ENCODE assay signal across 22 mouse cellular contexts in genomic region chr10:61389020-61389419, GRCm38 (mm10). TPM values are rescaled to one million over a fixed set of nuclear protein-coding genes. Genes with fewer than 3 reads are reported as not detected.
A peak's percentile ranks its signal among the peaks of the same experiment; 100 is the strongest.
DNase-seq lines count a peak whose midpoint lies in the region; ATAC-seq lines count a peak whose summit lies in the region.
"Had no signal": no experiment of that assay in that cellular context is flagged by ENCODE, and none has a peak within 500 bp of the region (broad histone marks: within the 10 kb centered on the region; RNA-seq: fewer than 3 reads in every experiment).

No protein-coding gene starts in this region.

- H3K27me3 ChIP-seq in neural tube, embryonic 11.5 days (ENCODE audit: control insufficient read depth, insufficient read depth, low read length) = no peaks in the 10 kb centered on the region
- no peaks in the 10 kb centered on the region for H3K27me3 ChIP-seq in hindbrain, embryonic 14.5 days (ENCODE audit: control insufficient read depth, insufficient read depth, low read length)
- no peaks in the 10 kb centered on the region for H3K27me3 ChIP-seq in midbrain, embryonic 14.5 days (ENCODE audit: control insufficient read depth, insufficient read depth, low read length)
- H3K27me3 ChIP-seq: heart, embryonic 15.5 days; limb, embryonic 15.5 days had no signal

- 0 out of 2 replicates have a peak, but pooled peaks have one; percentile 61 for ATAC-seq in neural tube, embryonic 11.5 days (ENCODE audit: insufficient read depth, low FRiP score, low TSS enrichment)
- peak; percentile 87 for ATAC-seq in hindbrain, embryonic 14.5 days (ENCODE audit: low FRiP score)
- no peak; the same call in 1 of the 2 replicates for ATAC-seq in midbrain, embryonic 14.5 days (ENCODE audit: low FRiP score, low TSS enrichment)
- ATAC-seq in erythroblast, adult 5-6 weeks (replicated peaks; ENCODE audit: low FRiP score, poor library complexity, severe bottlenecking) = no peak
- ATAC-seq: forebrain, embryonic 14.5 days; liver, postnatal 0 days had no signal

- 0 out of 2 replicates have a peak overlapping the region, but pooled peaks have one; percentile 27 for H3K27ac ChIP-seq in neural tube, embryonic 11.5 days (ENCODE audit: low read depth, low read length)
- H3K27ac ChIP-seq in hindbrain, embryonic 14.5 days = no peak overlapping the region
- no peak overlapping the region for H3K27ac ChIP-seq in midbrain, embryonic 14.5 days (replicated peaks; ENCODE audit: low read depth, low read length)
- H3K27ac ChIP-seq: embryonic facial prominence, embryonic 10.5 days; heart, embryonic 15.5 days; limb, embryonic 15.5 days had no signal

- peak; percentile 51 for DNase-seq in neural tube, embryonic 11.5 days (ENCODE audit: low spot score)
- no peak for DNase-seq in neural tube, embryonic 10.5 days (ENCODE audit: extremely low spot score, low spot score)
- no peak for DNase-seq in hindbrain, embryonic 14.5 days (ENCODE audit: low spot score)
- DNase-seq in midbrain, embryonic 14.5 days = peak; percentile 44
- DNase-seq in urinary bladder, adult 2 months (ENCODE audit: low spot score) = no peak
- DNase-seq in frontal cortex, postnatal 25 days (ENCODE audit: low spot score in 2 of 2) = no peak
- DNase-seq: cerebellum, postnatal 25 days; heart, adult 11 months; kidney, adult 2 months; kidney, postnatal 14 days; liver, postnatal 0 days; lung, postnatal 14 days; right cerebral cortex, postnatal 25 days had no signal

- peaks cover 5% of the 10 kb centered on the region; the same call in 1 of the 2 replicates for H3K4me1 ChIP-seq in neural tube, embryonic 11.5 days (ENCODE audit: control insufficient read depth, insufficient read depth, low read length)
- H3K4me1 ChIP-seq in hindbrain, embryonic 14.5 days (replicated peaks; ENCODE audit: control insufficient read depth, insufficient read depth, low read length) = peaks cover 3% of the 10 kb centered on the region
- peaks cover 2% of the 10 kb centered on the region for H3K4me1 ChIP-seq in midbrain, embryonic 14.5 days (ENCODE audit: control insufficient read depth, insufficient read depth, low read length)

- no peaks in the 10 kb centered on the region for H3K9me3 ChIP-seq in neural tube, embryonic 11.5 days (ENCODE audit: control insufficient read depth, low read length)
- no peaks in the 10 kb centered on the region for H3K9me3 ChIP-seq in hindbrain, embryonic 14.5 days (ENCODE audit: control insufficient read depth, low read length)
- H3K9me3 ChIP-seq in midbrain, embryonic 14.5 days (ENCODE audit: control insufficient read depth, low read length) = no peaks in the 10 kb centered on the region
- H3K9me3 ChIP-seq: embryonic facial prominence, embryonic 10.5 days; heart, embryonic 15.5 days; limb, embryonic 15.5 days had no signal

- H3K4me3 ChIP-seq in neural tube, embryonic 11.5 days (ENCODE audit: low read depth, low read length) = no peak overlapping the region
- no peak overlapping the region for H3K4me3 ChIP-seq in hindbrain, embryonic 14.5 days (replicated peaks; ENCODE audit: low read length)
- H3K4me3 ChIP-seq in midbrain, embryonic 14.5 days (replicated peaks; ENCODE audit: low read depth, low read length) = no peak overlapping the region
- H3K4me3 ChIP-seq: embryonic facial prominence, embryonic 10.5 days; erythroblast, embryonic 14.5 days; heart, embryonic 15.5 days; limb, embryonic 15.5 days; megakaryocyte, embryonic 14.5 days had no signal

- H3K9ac ChIP-seq in neural tube, embryonic 11.5 days (ENCODE audit: low read length) = no peak overlapping the region
- H3K9ac ChIP-seq in hindbrain, embryonic 14.5 days = no peak overlapping the region
- no peak overlapping the region for H3K9ac ChIP-seq in midbrain, embryonic 14.5 days (replicated peaks; ENCODE audit: low read length)
- H3K9ac ChIP-seq: heart, embryonic 15.5 days; limb, embryonic 15.5 days; liver, postnatal 0 days had no signal

- H3K4me2 ChIP-seq in neural tube, embryonic 11.5 days (ENCODE audit: low read depth) = no peak overlapping the region
- no peak overlapping the region for H3K4me2 ChIP-seq in hindbrain, embryonic 14.5 days (replicated peaks)
- no peak overlapping the region for H3K4me2 ChIP-seq in midbrain, embryonic 14.5 days (ENCODE audit: low read length)
- H3K4me2 ChIP-seq: heart, embryonic 15.5 days; limb, embryonic 15.5 days had no signal

- WGBS in neural tube, embryonic 11.5 days = 21% methylated on average over 5 of the region's 5 CpGs
- WGBS in hindbrain, embryonic 14.5 days = 4% methylated on average over 5 of the region's 5 CpGs
- 11% methylated on average over 5 of the region's 5 CpGs for WGBS in midbrain, embryonic 14.5 days

- H3K36me3 ChIP-seq in neural tube, embryonic 11.5 days (ENCODE audit: control insufficient read depth, insufficient read depth, low read length) = no peaks in the 10 kb centered on the region
- H3K36me3 ChIP-seq in hindbrain, embryonic 14.5 days (replicated peaks; ENCODE audit: control insufficient read depth, insufficient read depth) = no peaks in the 10 kb centered on the region
- no peaks in the 10 kb centered on the region for H3K36me3 ChIP-seq in midbrain, embryonic 14.5 days (ENCODE audit: control insufficient read depth, insufficient read depth, low read length)
- H3K36me3 ChIP-seq: embryonic facial prominence, embryonic 10.5 days; heart, embryonic 15.5 days; limb, embryonic 15.5 days had no signal

RNA-seq across cellular contexts. Expression of gene Pald1, which starts 5.7 kb away (rescaled TPM):
- polyA plus RNA-seq in neural tube, embryonic 11.5 days (2014; fragmentation: Nextera tagmentation; extraction: Ambion mirVana) = 26.4 and 27.2 TPM in 2 replicates
- polyA plus RNA-seq in hindbrain, embryonic 14.5 days (2014; fragmentation: Nextera tagmentation; extraction: Ambion mirVana) = 24.5 and 26.7 TPM in 2 replicates
- polyA plus RNA-seq in midbrain, embryonic 14.5 days (2014; fragmentation: Nextera tagmentation; extraction: Ambion mirVana) = 16.5 and 18.7 TPM in 2 replicates
- polyA plus RNA-seq in urinary bladder, adult 2 months (2012; rRNA removed) = 14.0 and 14.3 TPM in 2 replicates
- not detected in 2 replicates for total RNA-seq in erythroblast, adult 5-6 weeks (2015; ENCODE audit: low replicate concordance)
- not detected in 2 replicates for total RNA-seq in erythroblast, adult 5-6 weeks (2017; ENCODE audit: low replicate concordance)

RNA-seq across cellular contexts. Expression of gene Nodal, which starts 28.8 kb away (rescaled TPM):
- not detected in 2 replicates for polyA plus RNA-seq in neural tube, embryonic 11.5 days (2014; fragmentation: Nextera tagmentation; extraction: Ambion mirVana)
- 0.13 and 0.29 TPM in 2 replicates for polyA plus RNA-seq in hindbrain, embryonic 14.5 days (2014; fragmentation: Nextera tagmentation; extraction: Ambion mirVana)
- polyA plus RNA-seq in midbrain, embryonic 14.5 days (2014; fragmentation: Nextera tagmentation; extraction: Ambion mirVana) = not detected in 2 replicates
- 0.07 TPM in 1 of 2 replicates, not detected in the other for polyA plus RNA-seq in urinary bladder, adult 2 months (2012; rRNA removed)
- total RNA-seq in erythroblast, adult 5-6 weeks (2015; ENCODE audit: low replicate concordance) = not detected in 2 replicates
- not detected in 2 replicates for total RNA-seq in erythroblast, adult 5-6 weeks (2017; ENCODE audit: low replicate concordance)
- total RNA-seq: hematopoietic stem cell, adult 5-6 weeks; layer of hippocampus, postnatal 10 days had no signal
- polyA plus RNA-seq: embryonic facial prominence, embryonic 10.5 days; forebrain, embryonic 14.5 days had no signal

Comparison
In these comparisons a context has a peak if more than half of its experiments do, and no peak if none do; other contexts are left out.
1. DNase-seq: peak in neural tube, embryonic 11.5 days (single experiment) and midbrain, embryonic 14.5 days (single experiment); none in neural tube, embryonic 10.5 days (single experiment), hindbrain, embryonic 14.5 days (single experiment), urinary bladder, adult 2 months (single experiment) and frontal cortex, postnatal 25 days (0 of 2).
2. ATAC-seq: peak in neural tube, embryonic 11.5 days (single experiment) and hindbrain, embryonic 14.5 days (single experiment); none in midbrain, embryonic 14.5 days (single experiment) and erythroblast, adult 5-6 weeks (single experiment).